In genomic region chr2:163657975-163658886, GRCm38 (mm10) we compare ENCODE assay signal across 8 mouse cellular contexts. TPM values are rescaled to one million over a fixed set of nuclear protein-coding genes. Genes with fewer than 3 reads are reported as not detected.
DNase-seq lines count a peak whose midpoint lies in the region; ATAC-seq lines count a peak whose summit lies in the region.

Gene Pkig, plus strand, starts transcription at chr2:163658386.

- no peaks in the 10 kb centered on the region for H3K9me3 ChIP-seq in hindbrain, embryonic 12.5 days (replicated peaks)

- 1% methylated on average over 70 of the region's 71 CpGs for WGBS in hindbrain, embryonic 12.5 days

- H3K4me1 ChIP-seq in hindbrain, embryonic 12.5 days, result peaks cover 20% of the 10 kb centered on the region

- DNase-seq in R1 (ENCODE audit: low read depth, low spot score), result peak; percentile 85
- peak; percentile 93 to 95 for DNase-seq in cerebellum, postnatal 10 days
- peak; percentile 62 to 77 for DNase-seq in frontal cortex, postnatal 14 days (ENCODE audit: low spot score in 2 of 2)
- peak; percentile 78 to 79 for DNase-seq in layer of hippocampus, postnatal 25 days (ENCODE audit: extremely low spot score in 1 of 2, low spot score in 1 of 2)
- DNase-seq in lung, postnatal 25 days (ENCODE audit: low spot score), result peak; percentile 81
- peak; percentile 70 for DNase-seq in retina, adult 2 months (ENCODE audit: low read depth, low spot score)
- peak; percentile 85 for DNase-seq in thymus, postnatal 25 days

- H3K27me3 ChIP-seq in hindbrain, embryonic 12.5 days, result no peaks in the 10 kb centered on the region; the same call in 1 of the 2 replicates

- H3K4me2 ChIP-seq in hindbrain, embryonic 12.5 days (replicated peaks), result peak within 1 kb of the TSS; percentile 54

- ATAC-seq in hindbrain, embryonic 12.5 days (ENCODE audit: low FRiP score), result peak; percentile 92

- H3K27ac ChIP-seq in hindbrain, embryonic 12.5 days, result peak within 1 kb of the TSS; percentile 82

- H3K4me3 ChIP-seq in hindbrain, embryonic 12.5 days, result peak within 1 kb of the TSS; percentile 74

- peak within 1 kb of the TSS; percentile 79 for H3K9ac ChIP-seq in hindbrain, embryonic 12.5 days

- no peaks in the 10 kb centered on the region for H3K36me3 ChIP-seq in hindbrain, embryonic 12.5 days

RNA-seq across cellular contexts. Expression of gene Pkig, which starts in this region (rescaled TPM):
- polyA plus RNA-seq in hindbrain, embryonic 12.5 days (2016; fragmentation: Nextera tagmentation; extraction: Ambion mirVana), result 109 and 113 TPM in 2 replicates
- total RNA-seq in layer of hippocampus, postnatal 25 days (2021), result 10 to 100 TPM; 86.5 to 94.6 TPM

Comparison
In these comparisons a context has a peak if more than half of its experiments do, and no peak if none do; other contexts are left out.
1. Peak in every context shown above with its lines: DNase-seq, ATAC-seq, H3K4me3 ChIP-seq and H3K27ac ChIP-seq.